Mouse (Mus musculus): ENCODE data around the gene Thy1.
A peak's percentile ranks its signal among the peaks of the same experiment; 100 is the strongest.

The Thy1 gene

GRCm38 (mm10) chr9:44033957-44034727 is 9.0 kb upstream of the Thy1 start:
- DNase-seq (ENCODE audit: low spot score in 2 of 2), result no peak

GRCm38 (mm10) chr9:44037106-44037505 is 6.1 kb upstream of the Thy1 start:
- no peak for DNase-seq (ENCODE audit: low spot score in 2 of 2)

- no peak for DNase-seq (ENCODE audit: low spot score in 2 of 2)
Observed at GRCm38 (mm10) chr9:44041511-44042395, 1.4 kb upstream of the Thy1 start.

- DNase-seq (ENCODE audit: low spot score in 2 of 2), result no peak
Observed at GRCm38 (mm10) chr9:44042396-44042680, 846 bp upstream of the Thy1 start.

- DNase-seq (ENCODE audit: low spot score in 2 of 2), result no peak
Observed at GRCm38 (mm10) chr9:44043708-44044425, 683 bp downstream of the Thy1 start.

GRCm38 (mm10) chr9:44044426-44045157 is 1.4 kb downstream of the Thy1 start:
- no peak for DNase-seq (ENCODE audit: low spot score in 2 of 2)

- no peak for DNase-seq (ENCODE audit: low spot score in 2 of 2)
Observed at GRCm38 (mm10) chr9:44045158-44045883, 2.1 kb downstream of the Thy1 start.

- DNase-seq (ENCODE audit: low spot score in 2 of 2), result no peak
Observed at GRCm38 (mm10) chr9:44045884-44046272, 2.7 kb downstream of the Thy1 start.

GRCm38 (mm10) chr9:44046426-44046825 is 3.2 kb downstream of the Thy1 start:
- no peak for DNase-seq (ENCODE audit: low spot score in 2 of 2)

- no peak for DNase-seq (ENCODE audit: low spot score in 2 of 2)
Observed at GRCm38 (mm10) chr9:44047071-44047470, 3.9 kb downstream of the Thy1 start.

- no peak for DNase-seq (ENCODE audit: low spot score in 2 of 2)
Observed at GRCm38 (mm10) chr9:44047571-44048490, 4.6 kb downstream of the Thy1 start.

GRCm38 (mm10) chr9:44048541-44049380 is 5.6 kb downstream of the Thy1 start:
- DNase-seq (ENCODE audit: low spot score in 2 of 2), result no peak

- DNase-seq (ENCODE audit: low spot score in 2 of 2), result no peak
Observed at GRCm38 (mm10) chr9:44049381-44050165, 6.4 kb downstream of the Thy1 start.

GRCm38 (mm10) chr9:44052855-44053254 is 9.7 kb downstream of the Thy1 start:
- DNase-seq (ENCODE audit: low spot score in 2 of 2), result no peak

- DNase-seq (ENCODE audit: low spot score in 2 of 2), result no peak
Observed at GRCm38 (mm10) chr9:44053936-44054335, 10.8 kb downstream of the Thy1 start.

GRCm38 (mm10) chr9:44058606-44059005 is 15.4 kb downstream of the Thy1 start:
- DNase-seq (ENCODE audit: low spot score in 2 of 2), result no peak

- DNase-seq (ENCODE audit: low spot score in 2 of 2), result no peak
Observed at GRCm38 (mm10) chr9:44065177-44065576, 22.0 kb downstream of the Thy1 start.

GRCm38 (mm10) chr9:44066785-44067225 is 23.6 kb downstream of the Thy1 start, which contains the start of gene Usp2:
Gene Usp2, plus strand, starts transcription at chr9:44067021.
- peak; percentile 93 to 96 for DNase-seq (ENCODE audit: low spot score in 2 of 2)
